Mouse (Mus musculus): ENCODE measurements around the gene Larp4b.

The Larp4b gene

GRCm38 (mm10) chr13:9093316-9094155 is at the start of gene Larp4b:
TSS of gene Larp4b (plus strand) at chr13:9093881.
- peak; percentile 98 for DNase-seq (ENCODE audit: low read depth)

GRCm38 (mm10) chr13:9044731-9045130 is 49.0 kb upstream of the Larp4b start:
- DNase-seq (ENCODE audit: low read depth), result no peak

- peak; percentile 54 for DNase-seq (ENCODE audit: low read depth)
These were observed 41.5 kb upstream of the Larp4b start for GRCm38 (mm10) chr13:9052049-9052691.

- no peak for DNase-seq (ENCODE audit: low read depth)
These were observed 36.4 kb upstream of the Larp4b start for GRCm38 (mm10) chr13:9057277-9057676.

GRCm38 (mm10) chr13:9058706-9059105 is 35.0 kb upstream of the Larp4b start:
- DNase-seq (ENCODE audit: low read depth), result no peak

GRCm38 (mm10) chr13:9061394-9061793 is 32.3 kb upstream of the Larp4b start:
- DNase-seq (ENCODE audit: low read depth), result no peak

- DNase-seq (ENCODE audit: low read depth), result no peak
These were observed 29.5 kb upstream of the Larp4b start for GRCm38 (mm10) chr13:9064196-9064595.

- DNase-seq (ENCODE audit: low read depth), result no peak
These were observed 27.6 kb upstream of the Larp4b start for GRCm38 (mm10) chr13:9066107-9066506.

- DNase-seq (ENCODE audit: low read depth), result no peak
These were observed 22.7 kb upstream of the Larp4b start for GRCm38 (mm10) chr13:9071008-9071407.

GRCm38 (mm10) chr13:9073818-9074217 is 19.9 kb upstream of the Larp4b start:
- no peak for DNase-seq (ENCODE audit: low read depth)

GRCm38 (mm10) chr13:9075825-9076592 is 17.7 kb upstream of the Larp4b start:
- DNase-seq (ENCODE audit: low read depth), result no peak

GRCm38 (mm10) chr13:9082128-9082883 is 11.4 kb upstream of the Larp4b start:
- no peak for DNase-seq (ENCODE audit: low read depth)

- no peak for DNase-seq (ENCODE audit: low read depth)
These were observed 702 bp downstream of the Larp4b start for GRCm38 (mm10) chr13:9094186-9094980.

- DNase-seq (ENCODE audit: low read depth), result no peak
These were observed 5.6 kb downstream of the Larp4b start for GRCm38 (mm10) chr13:9099289-9099688.

- DNase-seq (ENCODE audit: low read depth), result no peak
These were observed 6.8 kb downstream of the Larp4b start for GRCm38 (mm10) chr13:9100517-9100916.

- DNase-seq (ENCODE audit: low read depth), result no peak
These were observed 12.6 kb downstream of the Larp4b start for GRCm38 (mm10) chr13:9106246-9106645.

GRCm38 (mm10) chr13:9106992-9107858 is 13.5 kb downstream of the Larp4b start:
- DNase-seq (ENCODE audit: low read depth), result peak; percentile 55

- DNase-seq (ENCODE audit: low read depth), result peak; percentile 32
These were observed 20.1 kb downstream of the Larp4b start for GRCm38 (mm10) chr13:9113735-9114134.

GRCm38 (mm10) chr13:9120835-9121542 is 27.3 kb downstream of the Larp4b start:
- DNase-seq (ENCODE audit: low read depth), result no peak

Data from 416B (cell line).